Mouse (Mus musculus) thymus, adult 18-20 months (tissue): ENCODE results near the gene Fkbp2.
"Not testable (repeated sequence)": the region's sequence is repeated elsewhere in the genome, so short reads cannot be mapped to it uniquely, and the experiment has no call there.

Experiments used
- DNase-seq, 2 experiments: peaks; one replicate each; pipeline ENCODE4 v3.0.0; 2022; ENCODE audit warnings: mixed read lengths in 2 of 2

Fkbp2 gene

GRCm38 (mm10) chr19:6980381-6981093, at the start of gene Fkbp2:
Fkbp2 (minus strand) TSS chr19:6980501.
- DNase-seq = peak; percentile 97 to 99

DNA sequence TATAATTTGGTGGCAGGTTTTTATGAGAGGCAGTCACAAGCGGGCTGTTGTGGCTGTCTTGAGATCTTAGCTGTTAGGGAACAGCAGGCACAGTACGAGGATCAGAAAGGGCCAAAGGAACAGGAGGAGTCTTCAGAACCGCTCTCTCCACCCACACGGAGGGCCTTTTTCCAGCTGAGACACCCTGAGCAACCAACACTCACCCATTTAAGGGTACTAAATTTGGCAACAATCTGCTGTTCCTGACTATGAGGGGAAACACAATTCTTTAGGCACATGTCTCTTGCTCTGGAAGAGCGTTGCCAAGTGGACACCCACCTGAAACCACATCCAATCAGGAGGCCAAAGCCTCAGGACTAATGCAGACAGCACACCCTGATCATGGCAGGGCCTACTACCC, 49.2 kb upstream of the Fkbp2 start:
- no peak for DNase-seq

DNA sequence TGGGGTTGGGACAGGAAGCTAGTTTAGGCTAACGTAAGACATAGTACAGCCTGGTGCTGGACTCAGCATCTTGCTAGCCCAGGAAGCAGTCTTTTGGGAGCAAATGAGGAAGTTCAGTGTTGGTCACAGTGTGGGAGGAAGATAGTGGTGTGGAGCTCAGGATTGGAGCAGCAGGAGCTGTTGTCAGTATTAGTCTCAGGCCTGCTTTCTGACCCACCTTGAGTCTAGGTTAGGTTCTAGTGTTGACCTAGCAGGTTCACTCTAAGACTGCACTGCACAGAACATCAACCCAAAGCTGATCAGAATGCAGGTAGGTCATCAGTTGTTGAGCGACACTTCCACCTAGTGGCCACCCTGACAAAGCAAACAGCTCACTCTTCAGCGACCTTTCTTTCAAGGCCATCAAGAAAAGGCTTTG, 39.9 kb upstream of the Fkbp2 start:
- DNase-seq = peak; percentile 48 to 68

GRCm38 (mm10) chr19:7019191-7019590, 38.9 kb upstream of the Fkbp2 start, which contains the start of gene Fermt3:
Fermt3 (minus strand) TSS chr19:7019469.
- peak; percentile 77 to 87 for DNase-seq

DNA sequence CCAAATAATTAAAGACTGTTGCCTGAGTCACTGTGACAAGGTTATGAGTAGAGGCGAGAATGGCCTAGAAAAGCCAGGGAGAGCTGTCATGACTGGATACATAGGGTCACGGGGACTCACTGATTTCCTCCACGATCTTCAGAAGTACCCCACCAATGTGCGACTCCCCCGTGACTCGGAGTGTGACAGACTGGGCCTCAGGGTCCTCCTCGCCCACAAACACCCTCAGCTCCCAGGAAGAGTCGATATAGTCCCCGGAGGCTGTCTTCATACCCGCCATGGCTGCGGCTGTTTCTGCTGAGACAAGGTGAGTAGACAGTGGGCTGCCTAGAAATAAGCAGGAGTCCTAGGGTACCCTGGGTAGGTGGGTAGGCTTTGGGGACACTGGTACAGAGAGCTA, 38.2 kb upstream of the Fkbp2 start:
- peak in 1 of 2 experiments; percentile 35 for DNase-seq

DNA sequence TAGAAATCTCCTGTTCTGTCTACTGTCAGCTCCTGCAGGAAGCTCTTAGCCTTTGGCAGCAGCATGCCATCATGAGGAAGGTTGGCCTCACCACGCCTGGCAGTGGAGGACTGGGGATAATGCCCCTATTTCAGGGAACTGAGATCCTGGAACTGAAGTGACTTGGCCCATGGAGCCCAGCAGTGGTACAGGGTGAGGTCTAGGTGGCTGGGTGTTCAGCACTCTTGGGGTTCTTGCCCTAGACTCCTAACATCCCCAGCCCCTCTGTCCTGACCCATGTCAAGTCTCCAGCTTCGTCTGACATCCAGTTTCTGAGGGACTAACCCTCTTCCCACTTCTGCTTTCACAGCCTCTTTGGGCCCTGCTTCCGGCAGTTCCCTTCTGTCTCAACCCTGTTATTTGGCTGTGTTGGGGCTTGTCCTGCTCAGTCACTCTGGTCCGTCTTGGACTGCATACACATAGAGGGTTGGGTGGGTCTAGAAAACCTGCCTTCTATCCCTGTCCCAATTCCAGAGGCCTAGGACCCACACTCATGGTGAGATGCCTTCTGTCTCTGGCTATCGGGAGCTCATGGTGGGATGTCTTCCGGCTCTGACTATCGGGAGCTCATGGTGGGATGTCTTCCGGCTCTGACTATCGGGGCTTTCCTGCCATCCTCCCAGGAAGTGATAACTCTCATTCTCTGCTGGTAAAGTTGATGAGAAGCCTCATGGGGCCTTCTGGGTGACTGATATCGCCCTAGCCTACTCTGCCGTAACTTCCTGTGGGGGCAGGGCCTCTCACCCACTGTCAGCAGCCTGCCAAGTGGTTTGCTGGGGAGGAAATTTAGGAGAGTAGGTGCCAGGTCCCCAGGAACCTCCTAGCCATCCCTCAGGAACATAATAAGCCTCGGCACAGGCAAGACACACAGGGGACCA, 37.5 kb upstream of the Fkbp2 start:
- peak; percentile 49 to 57 for DNase-seq

- DNase-seq = no peak
Observed at GRCm38 (mm10) chr19:7014481-7015135, 34.3 kb upstream of the Fkbp2 start.

DNA sequence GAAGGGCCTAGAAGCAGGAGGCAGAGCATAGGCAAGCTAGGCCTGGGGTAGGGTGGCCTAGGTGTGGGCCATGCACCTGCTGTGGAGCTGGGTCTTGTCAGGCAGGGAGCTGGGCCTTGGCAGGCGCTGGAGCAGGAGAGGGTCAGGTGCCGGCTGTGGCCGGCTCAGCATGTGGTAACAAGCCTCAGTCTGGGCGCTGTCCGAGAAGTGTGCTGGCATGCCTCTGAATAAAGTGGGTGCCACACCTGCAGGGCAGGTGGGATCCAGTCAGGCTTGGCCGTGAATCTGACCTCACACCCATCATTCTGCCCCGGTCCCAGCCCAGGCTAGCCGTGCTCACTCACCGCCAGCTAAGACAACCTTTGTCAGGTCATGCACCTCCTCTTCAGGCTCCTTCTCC, 33.7 kb upstream of the Fkbp2 start:
- DNase-seq = no peak

DNA sequence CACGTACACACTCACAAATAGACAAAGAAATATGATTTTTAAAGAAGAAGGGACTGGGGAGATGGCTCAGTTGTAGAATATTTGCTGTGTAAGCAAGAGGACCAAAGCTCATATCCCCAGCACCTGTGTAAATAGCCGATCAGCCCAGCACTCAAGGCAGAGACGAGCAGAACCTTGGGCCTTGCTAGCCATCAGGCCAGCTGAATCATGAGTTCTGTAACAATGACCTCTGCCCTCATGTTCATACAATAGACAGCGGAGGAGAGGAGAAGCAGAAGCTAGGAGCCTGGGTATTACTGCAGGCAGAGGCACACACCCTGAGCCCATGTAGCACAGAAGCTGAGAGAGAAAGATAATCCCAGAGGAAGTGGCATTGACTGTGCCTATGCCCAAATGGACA, 32.1 kb upstream of the Fkbp2 start:
- no peak for DNase-seq

DNA sequence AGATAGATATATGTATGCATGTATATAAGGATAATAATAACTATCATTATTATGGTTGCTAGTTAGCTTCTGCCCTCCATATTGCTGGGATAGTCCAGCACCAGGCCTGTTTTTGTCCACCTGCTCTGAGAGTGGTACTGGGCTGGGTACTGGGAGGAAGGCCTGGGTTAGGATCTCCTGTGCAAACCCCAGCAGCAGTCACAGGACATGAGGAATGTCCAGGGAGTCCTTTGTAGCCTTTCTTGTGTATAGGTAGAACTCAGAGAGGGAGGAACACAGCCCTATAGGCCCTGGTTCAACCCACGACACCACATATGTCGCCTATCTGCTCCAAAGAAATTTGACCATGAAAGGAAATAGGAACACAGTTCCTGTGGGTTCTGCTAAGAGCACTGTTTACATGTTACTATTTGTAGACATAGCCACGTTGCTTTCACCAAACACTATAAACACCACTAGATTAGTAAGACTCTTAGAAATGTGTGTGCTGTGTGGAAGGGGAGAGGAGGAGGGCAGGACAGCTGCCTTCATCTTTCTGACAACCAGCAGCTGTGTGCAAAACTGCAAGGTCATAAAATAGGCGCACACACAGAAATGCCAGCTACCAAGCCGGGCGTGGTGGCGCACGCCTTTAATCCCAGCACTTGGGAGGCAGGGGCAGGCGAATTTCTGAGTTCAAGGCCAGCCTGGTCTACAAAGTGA, 26.7 kb upstream of the Fkbp2 start:
- DNase-seq = no peak

GRCm38 (mm10) chr19:6999360-7000063, 19.2 kb upstream of the Fkbp2 start:
- no peak for DNase-seq

DNA sequence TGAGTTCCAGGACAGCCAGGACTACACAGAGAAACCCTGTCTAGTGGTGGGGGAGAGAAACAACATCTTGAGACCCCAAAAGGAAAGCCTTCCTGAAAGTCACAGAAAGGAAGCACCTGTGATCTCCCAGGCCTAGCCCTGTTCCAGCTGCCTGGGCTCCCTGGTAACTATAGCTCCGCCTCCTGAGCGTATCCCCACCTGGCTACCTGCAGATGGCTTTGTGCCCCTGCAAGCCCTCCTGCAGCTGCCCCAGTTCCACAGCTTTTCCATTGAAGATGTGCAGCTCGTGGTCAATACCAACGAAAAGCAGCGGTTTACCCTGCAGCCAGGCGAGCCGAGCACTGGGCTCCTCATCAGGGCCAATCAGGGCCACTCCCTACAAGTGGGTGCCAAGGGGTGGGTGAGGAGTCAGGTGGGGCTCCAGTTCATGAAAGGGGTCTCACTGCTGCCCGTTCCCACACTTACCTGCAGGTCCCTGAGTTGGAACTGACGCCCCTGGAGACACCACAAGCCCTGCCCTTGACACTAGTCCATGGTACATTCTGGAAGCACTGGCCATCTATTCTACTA, 17.5 kb upstream of the Fkbp2 start:
- no peak for DNase-seq

DNA sequence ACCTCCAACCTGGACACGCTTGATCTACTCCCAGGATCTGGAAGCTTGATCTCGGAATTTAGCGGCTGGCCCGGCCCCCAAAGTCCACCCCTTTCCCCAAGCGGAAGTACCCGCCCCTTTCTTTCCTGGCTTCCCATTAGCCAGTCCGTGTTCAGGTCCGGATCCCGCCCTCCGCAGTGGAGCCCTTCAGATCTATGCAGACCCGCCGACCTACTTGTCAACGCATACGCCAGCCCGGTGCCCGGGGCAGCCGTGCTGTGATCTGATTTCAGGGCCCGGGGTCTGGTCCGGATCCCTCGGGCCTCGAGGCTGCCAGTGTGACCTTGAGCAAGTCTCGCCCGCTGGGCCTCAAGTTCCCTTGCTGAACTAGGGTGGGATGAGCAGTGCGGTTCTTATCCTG, 15.7 kb upstream of the Fkbp2 start, which contains the start of the genes Nudt22 and Trpt1:
Gene Nudt22, minus strand, starts transcription at position 112 of the 400 bp plus-strand sequence.
Gene Trpt1, plus strand, starts transcription at position 126 of the 400 bp plus-strand sequence.
- DNase-seq = peak; percentile 56 to 74

DNA sequence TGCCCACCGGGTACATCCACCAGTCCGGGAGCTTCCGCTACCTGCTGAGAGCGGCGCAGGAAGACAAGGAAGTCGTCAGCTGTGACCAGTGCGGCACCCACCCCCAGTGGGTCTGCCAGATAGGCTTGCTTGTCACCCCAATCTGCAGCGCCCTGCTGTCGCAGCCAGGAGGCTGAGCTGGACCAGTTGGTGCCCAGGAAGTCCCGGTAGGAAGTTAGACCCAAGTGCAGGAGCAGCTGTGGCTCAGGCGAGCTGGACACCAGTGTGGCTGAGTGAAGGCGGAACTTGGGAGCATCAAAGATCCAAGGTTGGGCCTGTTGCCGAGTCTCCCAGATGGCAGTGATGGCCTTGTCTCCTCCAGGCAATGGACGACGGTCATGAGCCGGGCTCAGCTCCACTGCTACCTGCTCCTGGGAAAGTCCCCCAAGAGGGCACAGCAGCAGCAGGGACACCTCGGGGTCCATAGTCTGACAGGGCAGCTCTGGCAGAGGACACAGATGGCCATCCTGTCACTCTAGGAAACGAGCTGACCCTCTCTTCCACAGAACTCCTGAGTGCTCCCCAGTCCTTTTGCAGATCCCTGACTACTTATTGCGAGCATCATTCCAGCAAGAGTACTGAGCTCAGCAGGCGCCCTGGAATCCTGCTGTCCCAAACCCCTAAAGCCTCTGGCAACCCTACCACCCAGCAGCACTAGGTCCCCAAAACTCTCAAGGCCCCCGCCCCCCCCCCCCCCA, 15.1 kb upstream of the Fkbp2 start:
- DNase-seq = no peak

- no peak for DNase-seq
Observed at GRCm38 (mm10) chr19:6994489-6994888, 14.2 kb upstream of the Fkbp2 start.

- no peak for DNase-seq
Observed at GRCm38 (mm10) chr19:6994002-6994401, 13.7 kb upstream of the Fkbp2 start.

DNA sequence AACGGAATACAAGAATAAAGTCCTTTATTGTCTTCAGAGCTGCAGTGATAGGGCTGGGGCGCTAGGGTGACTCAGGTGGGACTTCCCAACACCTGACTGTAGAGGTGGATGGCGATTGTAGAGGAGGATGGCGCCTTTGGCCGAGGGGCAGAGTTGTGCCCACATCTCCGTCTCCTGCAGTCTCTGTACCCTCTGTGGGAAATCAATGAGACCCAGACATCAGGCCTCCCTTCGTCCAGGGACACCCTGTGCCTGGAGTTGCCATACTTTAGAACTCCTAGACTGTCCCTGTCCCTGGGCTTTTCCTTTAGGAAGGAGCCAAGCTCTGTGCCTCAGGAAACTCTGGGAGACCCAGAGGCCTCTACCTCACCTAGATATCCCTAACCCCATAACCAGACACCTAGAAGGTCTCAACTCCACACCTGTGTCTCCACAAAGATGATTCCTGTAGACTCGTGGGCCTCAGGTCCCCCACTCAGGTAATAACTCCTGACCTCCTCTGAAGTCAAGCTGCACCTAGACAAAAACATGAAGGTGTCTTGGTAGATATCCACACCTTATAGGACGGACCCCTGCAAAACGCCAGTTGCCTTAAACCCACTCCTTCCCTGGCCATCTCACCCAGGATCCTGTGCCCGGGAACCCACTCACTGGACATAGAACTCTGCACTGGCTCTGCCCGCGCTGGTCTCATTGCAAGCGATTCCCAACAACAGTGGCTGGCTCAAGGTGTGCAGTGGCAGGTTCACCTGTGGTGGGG, 12.9 kb upstream of the Fkbp2 start:
- DNase-seq = no peak

- DNase-seq = peak; percentile 97 to 99
Observed at GRCm38 (mm10) chr19:6992011-6992858, 11.9 kb upstream of the Fkbp2 start, which contains the start of gene Dnajc4. Dnajc4 (minus strand) TSS chr19:6992572.

DNA sequence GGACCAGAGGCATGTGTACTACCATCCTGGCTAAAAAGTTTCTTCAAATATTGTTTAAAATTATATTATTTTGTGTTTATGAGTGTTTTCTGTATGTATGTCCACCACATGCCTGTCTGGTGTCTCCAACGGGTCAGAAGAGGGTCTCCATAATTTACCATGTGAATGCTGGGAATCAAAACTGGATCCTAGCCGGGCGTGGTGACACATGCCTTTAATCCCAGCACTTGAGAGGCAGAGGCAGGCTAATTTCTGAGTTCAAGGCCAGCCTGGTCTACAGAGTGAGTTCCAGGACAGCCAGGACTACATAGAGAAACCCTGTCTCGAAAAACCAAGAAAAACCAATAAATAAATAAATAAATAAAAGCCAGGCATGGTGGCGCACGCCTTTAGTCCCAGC, 10.9 kb upstream of the Fkbp2 start:
- DNase-seq = not testable (repeated sequence)
